Mouse (Mus musculus) thymus, adult 2 months (tissue): ENCODE measurements around the gene Fcrl1.
"Not testable (repeated sequence)": the region's sequence is repeated elsewhere in the genome, so short reads cannot be mapped to it uniquely, and the experiment has no call there.

Source experiments
- CTCF ChIP-seq: fragments of 200-500 bp; IDR thresholded peaks from 2 replicates; pipeline ENCODE4 v1.5.1; 2012; ENCODE audit warnings: mild to moderate bottlenecking, control low read depth, low read length, moderate library complexity, borderline replicate concordance; ENCODE audit not compliant: control insufficient read depth, poor library complexity, insufficient read depth; ENCODE audit errors: extremely low read depth
- POLR2A ChIP-seq: fragments of 200-500 bp; IDR thresholded peaks from 2 replicates; pipeline ENCODE4 v1.6.1; 2012; ENCODE audit warnings: mild to moderate bottlenecking, low read length, control low read depth, moderate library complexity; ENCODE audit not compliant: control insufficient read depth, poor library complexity, insufficient read depth; ENCODE audit errors: extremely low read depth

DNA sequence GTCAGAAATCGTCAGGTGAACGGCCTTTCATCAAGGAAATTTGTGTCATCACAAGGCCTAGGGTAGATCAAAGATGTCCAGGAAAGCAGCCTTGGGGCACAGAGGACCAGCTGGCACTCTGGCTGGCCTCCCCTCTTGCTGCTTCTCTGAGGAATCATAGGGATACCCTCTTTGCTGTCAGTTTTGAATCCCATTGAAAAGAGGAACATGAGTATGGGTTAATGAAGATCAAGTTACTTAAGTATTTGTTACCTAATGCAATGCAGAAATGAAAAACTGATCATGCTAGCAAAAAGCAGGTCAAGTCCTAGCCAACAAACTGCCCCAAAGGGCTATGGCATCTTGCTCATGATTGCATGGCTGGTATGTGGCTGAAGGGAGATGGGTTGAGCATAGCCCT lies 25.2 kb upstream of the Fcrl1 start:
- TF ChIP-seq POLR2A, CTCF: not testable (repeated sequence)
